Mouse (Mus musculus) T-helper 17 cell (primary cell): ENCODE data around the gene Pdcd1lg2.

Experiments
- in situ Hi-C, 2 experiments: fragments of 300-600 bp; cut with MboI, MseI; formaldehyde crosslinking; loops; 1 replicate in 1 of 2; 2 replicates in 1 of 2; pipeline ENCODE4 v1.15.1; 2025; ENCODE audit warnings: high pct_unique_total_duplicates in 2 of 2

Gene Pdcd1lg2

GRCm38 (mm10) chr19:29494454-29494853 lies 83.7 kb downstream of the Pdcd1lg2 start:
- in situ Hi-C loops = loop anchor here in 1 of 2 experiments (10.0 kb wide), 1 partner anchor 140 kb away; no protein-coding TSS in a partner anchor

DNA sequence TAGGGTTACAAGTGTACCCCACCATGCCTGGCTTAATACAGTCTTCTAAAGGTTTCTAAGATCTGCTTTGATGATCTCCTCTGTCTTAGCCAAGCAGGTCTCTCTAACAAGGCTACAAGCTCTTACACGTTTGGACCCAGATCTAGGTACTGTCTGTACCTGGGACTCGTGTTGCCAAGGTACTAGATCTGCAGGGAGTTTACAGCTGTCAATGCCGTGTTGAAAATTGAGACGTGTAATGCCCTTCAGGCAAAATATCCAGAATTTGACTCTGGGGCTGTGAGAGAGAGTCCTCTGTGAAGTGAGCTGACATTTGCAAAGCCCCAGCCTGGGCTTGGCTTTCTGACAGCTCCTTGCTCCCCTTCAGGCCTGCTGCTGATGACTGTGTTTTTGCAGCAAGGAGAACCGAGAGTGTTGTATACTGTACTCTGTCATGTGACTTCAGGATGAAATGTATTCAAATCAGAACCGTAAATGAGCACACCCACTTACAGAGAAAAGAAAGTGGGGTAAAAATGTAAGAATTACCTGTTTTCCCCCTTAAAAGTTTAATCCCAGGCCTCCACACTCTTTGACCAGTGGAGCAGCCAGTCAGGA lies 85.4 kb downstream of the Pdcd1lg2 start:
- in situ Hi-C loops = loop anchor here in 1 of 2 experiments (10.0 kb wide), 1 partner anchor 141 kb away; no protein-coding TSS in a partner anchor

GRCm38 (mm10) chr19:29496786-29497557 lies 86.3 kb downstream of the Pdcd1lg2 start:
- in situ Hi-C loops = loop anchor here in 1 of 2 experiments (10.0 kb wide), 1 partner anchor 142 kb away; no protein-coding TSS in a partner anchor

DNA sequence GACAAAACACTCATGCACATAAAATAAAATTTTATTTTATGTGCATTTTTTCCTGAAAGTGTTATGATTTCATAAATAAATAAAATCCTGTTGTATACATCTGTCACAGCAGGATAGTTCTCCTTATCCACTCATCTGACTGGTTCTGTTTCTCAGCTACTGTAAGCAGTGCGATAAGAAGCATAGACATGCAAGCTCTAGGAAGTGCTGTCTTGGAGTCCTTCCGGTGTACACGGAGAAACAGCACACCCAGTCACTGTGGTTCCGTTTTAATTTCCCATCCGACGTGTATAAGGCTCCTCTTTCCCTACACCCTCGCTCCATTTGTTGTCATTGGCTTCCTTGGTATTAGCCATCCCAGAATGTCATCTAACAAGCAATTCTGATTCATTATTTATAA lies 87.2 kb downstream of the Pdcd1lg2 start:
- in situ Hi-C loops = loop anchor here in 1 of 2 experiments (10.0 kb wide), 1 partner anchor 143 kb away; no protein-coding TSS in a partner anchor

- in situ Hi-C loops = loop anchor here in 1 of 2 experiments (10.0 kb wide), 1 partner anchor 144 kb away; no protein-coding TSS in a partner anchor
Observed at GRCm38 (mm10) chr19:29498842-29499456, 88.2 kb downstream of the Pdcd1lg2 start.

- in situ Hi-C loops = no loop called here
Observed at GRCm38 (mm10) chr19:29500333-29500732, 89.6 kb downstream of the Pdcd1lg2 start.

DNA sequence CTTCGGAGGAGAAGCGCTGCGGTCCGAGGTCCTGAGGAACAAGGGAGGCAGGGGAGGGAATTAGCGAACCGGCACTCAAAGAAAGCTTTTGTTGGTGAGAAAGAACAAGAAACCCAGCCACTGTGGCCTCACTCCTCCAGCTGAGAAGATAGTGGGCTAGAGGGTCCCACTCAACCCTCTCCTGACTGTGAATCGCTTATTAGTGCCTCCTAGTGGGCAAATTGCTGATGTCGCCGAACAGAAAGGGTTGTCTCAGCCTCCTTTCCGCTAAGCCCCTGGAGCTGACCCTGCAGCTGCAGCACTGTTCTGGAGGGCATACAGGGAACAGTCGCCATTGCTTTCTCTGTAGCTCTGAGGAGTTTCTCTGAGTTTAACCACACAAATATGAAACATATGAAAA lies 90.4 kb downstream of the Pdcd1lg2 start:
- in situ Hi-C loops = no loop called here

DNA sequence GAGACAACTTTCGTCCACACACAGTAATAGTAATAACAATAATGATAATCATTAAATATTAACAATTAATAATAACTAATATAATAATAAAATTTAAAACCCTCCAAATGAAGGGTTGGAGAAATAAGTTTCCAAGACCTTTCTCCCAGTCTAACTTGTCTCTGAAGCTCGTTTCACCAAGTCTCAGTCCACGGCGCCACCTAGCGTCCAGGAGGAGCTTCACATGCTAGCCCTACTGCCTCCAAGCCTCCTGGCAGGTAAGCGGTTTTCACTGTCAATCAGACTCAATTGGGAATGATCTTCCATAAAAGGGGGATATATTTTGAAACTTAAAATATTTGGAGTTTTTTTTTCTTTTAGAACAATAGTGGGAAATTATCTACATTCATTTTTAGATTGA lies 90.8 kb downstream of the Pdcd1lg2 start:
- in situ Hi-C loops = no loop called here

DNA sequence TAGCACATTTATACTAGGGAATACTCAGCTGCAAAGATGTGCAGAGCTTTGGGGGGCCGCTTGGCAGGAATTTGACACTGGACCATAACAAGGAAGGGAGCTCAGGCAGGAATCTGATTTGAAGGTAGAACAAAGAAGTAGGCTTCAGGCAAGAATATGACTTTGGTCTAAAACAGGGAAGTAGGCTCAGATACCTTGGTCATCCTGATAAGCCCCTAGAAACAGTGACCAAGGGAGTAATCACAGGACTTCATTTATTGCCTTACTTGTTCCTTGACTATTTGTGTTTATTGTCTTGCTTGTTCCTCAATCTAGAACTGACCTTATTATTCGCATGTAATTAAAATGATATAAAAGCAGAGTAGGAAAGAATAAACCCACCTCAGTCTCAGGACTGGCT lies 93.4 kb downstream of the Pdcd1lg2 start:
- in situ Hi-C loops = no loop called here

- in situ Hi-C loops = no loop called here
Observed at GRCm38 (mm10) chr19:29505617-29506016, 94.9 kb downstream of the Pdcd1lg2 start.

- in situ Hi-C loops = no loop called here
Observed at GRCm38 (mm10) chr19:29508208-29508607, 97.5 kb downstream of the Pdcd1lg2 start.

DNA sequence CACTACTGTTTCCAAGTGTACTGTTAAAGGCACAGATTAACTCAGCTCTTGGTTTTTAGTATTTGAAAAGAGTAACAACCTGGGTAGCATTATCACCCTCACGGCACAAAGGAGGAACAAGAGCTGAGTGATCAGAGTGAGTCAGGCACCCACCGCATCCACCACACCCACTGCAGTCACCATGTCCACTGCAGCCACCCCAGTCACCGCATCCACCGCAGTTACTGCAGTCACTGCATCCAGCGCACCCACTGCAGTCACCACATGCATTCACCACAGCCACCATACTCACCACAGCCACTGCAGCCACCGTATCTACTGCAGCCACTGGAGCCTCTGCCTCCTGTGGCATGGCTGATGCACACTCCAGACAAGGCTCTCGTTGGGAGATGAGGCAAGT lies 99.1 kb downstream of the Pdcd1lg2 start:
- in situ Hi-C loops = loop anchor here in 1 of 2 experiments (5.0 kb wide), 1 partner anchor 48 kb away; no protein-coding TSS in a partner anchor

DNA sequence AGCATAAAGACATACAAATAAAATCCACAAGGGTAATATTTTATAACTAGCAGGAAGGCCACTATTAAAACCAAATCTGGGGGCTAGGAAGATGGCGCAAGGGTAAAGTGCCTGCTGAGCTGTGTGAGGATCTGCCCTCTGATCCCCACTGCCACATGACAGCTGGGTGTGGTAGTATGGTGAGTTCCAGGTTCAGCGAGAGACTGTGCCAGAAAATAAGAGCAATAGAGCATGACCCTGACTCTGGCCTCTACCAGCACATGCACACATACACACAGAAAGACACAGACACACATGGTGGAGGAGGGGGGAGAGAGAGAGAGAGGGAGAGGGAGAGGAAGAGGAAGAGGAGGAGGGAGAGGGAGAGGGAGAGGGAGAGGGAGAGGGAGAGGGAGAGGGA lies 101.1 kb downstream of the Pdcd1lg2 start:
- in situ Hi-C loops = loop anchor here in 1 of 2 experiments (5.0 kb wide), 1 partner anchor 50 kb away; no protein-coding TSS in a partner anchor

- in situ Hi-C loops = loop anchor here in 1 of 2 experiments (5.0 kb wide), 1 partner anchor 51 kb away; no protein-coding TSS in a partner anchor
Observed at GRCm38 (mm10) chr19:29513111-29513766, 102.5 kb downstream of the Pdcd1lg2 start.

DNA sequence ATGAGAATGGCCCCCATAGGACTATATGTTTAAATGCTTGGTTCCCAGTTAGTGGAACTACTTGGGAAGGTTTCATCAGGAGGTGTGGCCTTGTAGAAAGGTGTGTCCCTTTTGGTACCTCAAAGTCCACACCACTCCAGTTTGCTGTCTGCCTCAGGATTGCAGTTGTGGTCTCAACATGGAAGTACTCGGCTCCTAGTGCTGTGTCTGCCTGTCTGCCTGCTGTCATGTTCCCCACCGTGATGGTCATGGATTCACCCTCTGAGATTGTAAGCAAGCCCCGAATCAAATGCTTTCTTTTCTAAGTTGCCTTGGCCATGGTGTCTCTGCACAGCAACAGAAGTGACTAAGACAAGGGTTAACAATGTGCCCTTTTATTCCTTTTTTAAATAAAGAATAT lies 103.4 kb downstream of the Pdcd1lg2 start:
- in situ Hi-C loops = loop anchor here in 1 of 2 experiments (5.0 kb wide), 1 partner anchor 52 kb away; no protein-coding TSS in a partner anchor

GRCm38 (mm10) chr19:29515386-29515785 lies 104.7 kb downstream of the Pdcd1lg2 start:
- in situ Hi-C loops = no loop called here

DNA sequence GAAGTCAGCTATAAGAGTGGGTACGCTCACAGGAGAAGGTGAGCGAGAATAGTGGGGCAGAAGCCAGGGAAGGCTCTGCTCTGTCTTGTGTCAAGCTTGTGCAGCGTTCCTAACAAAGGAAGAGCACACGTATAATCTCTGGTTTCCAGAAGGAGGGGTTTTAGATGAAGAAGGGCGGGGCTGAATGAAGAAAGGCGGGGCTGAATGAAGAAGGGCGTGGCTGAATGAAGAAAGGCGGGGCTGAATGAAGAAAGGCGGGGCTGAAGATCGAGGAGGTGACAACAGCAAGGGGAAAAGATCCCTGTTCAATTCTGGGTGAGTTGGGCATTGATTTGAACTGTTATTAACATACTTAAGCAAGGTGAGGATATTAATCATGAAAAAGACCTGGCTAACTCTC lies 105.3 kb downstream of the Pdcd1lg2 start:
- in situ Hi-C loops = no loop called here

DNA sequence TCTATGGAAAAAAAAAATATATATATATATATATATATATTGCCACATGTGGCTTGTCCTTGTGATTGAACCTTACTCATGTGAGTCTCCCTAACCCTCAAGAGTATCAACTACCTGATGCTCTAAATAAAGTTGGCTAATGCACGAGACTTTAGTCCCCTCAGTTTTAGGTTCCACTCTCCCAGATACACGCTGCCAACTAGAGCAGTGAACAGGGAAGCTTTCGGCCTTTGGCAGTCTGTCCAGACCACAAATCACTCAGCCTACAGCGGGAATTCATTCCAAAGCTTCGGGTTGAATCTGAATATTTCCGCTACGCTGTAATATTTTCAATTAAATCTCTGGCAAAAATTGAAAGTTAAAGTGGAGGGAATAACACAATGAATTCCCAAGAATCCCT lies 107.7 kb downstream of the Pdcd1lg2 start:
- in situ Hi-C loops = no loop called here

GRCm38 (mm10) chr19:29518922-29519321 lies 108.2 kb downstream of the Pdcd1lg2 start:
- in situ Hi-C loops = no loop called here
